Mouse (Mus musculus): ENCODE measurements at regions not wholly inside any gene's neighbourhood (a gene's known extent, or its start where the extent isn't known, plus 50 kb on each side); places are given as distances from the start of the nearest gene placed in this dataset.
A peak's percentile ranks its signal among the peaks of the same experiment; 100 is the strongest.

DNA sequence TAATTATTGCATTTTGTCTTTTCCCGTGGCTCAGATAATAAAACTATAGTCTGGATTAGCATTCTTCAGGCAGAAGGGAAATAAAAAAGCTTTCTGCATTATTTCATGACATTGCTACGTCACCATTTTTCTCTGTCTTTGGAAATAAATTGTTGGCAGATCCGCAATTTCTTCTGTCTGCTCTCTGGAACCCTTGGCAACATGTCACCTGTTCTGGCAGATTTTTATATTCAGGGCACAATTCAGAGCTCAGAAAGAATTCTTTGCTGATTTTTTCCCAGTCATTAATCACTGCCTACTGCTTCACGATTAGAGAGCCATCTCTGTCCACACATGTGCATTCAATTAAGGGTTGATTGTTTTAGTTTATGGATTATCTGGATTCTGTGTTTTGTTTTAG is 460.5 kb downstream of the Cdh8 start:
- H3K9ac ChIP-seq, result no peak overlapping the region
- H3K36me3 ChIP-seq (replicated peaks), result no peaks in the 10 kb centered on the region
- WGBS, result 55% methylated on average over 4 of the region's 4 CpGs
- H3K27ac ChIP-seq, result no peak overlapping the region
- H3K27me3 ChIP-seq, result no peaks in the 10 kb centered on the region
- H3K9me3 ChIP-seq, result no peaks in the 10 kb centered on the region
- ATAC-seq (ENCODE audit: low FRiP score), result 0 out of 2 replicates have a peak, but pooled peaks have one; percentile 20
- no peak overlapping the region for H3K4me2 ChIP-seq
- H3K4me3 ChIP-seq (replicated peaks), result no peak overlapping the region
- H3K4me1 ChIP-seq, result no peaks in the 10 kb centered on the region

DNA sequence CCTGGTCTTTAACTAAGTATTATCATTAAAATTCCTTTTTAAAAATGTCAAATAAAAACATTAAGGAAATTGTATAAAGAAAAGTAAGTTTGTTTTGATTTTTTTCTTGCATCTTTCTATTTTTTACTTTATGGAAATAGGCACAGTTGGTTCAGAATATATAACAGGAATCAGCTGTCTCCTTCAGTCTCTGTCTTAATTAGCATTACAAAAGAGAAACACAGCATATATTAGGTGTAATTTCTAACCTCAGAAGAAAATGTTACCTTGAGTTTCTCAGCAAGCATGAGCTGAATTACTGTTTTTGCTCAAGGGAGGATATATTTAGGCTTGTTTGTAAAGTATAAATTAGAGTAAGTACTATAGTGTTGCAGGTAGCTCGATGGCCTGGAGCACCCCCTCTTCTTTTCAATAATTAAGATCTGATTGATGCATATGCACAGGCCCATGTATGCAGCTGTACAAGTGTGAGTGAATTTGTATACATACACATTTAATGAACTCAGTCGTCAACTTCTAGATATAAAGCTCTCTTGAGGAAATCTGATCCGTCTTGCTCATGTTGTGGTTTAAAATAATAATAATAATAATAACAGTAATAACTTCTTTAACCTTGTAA is 503.0 kb downstream of the Cdh8 start:
- Histone ChIP-seq H3K4me1 (no peaks in the 10 kb centered on the region), H3K27me3 (no peaks in the 10 kb centered on the region), H3K36me3 (replicated peaks) (no peaks in the 10 kb centered on the region), H3K4me3 (replicated peaks) (no peak overlapping the region), H3K4me2 (no peak overlapping the region), H3K27ac (no peak overlapping the region), H3K9me3 (no peaks in the 10 kb centered on the region), H3K9ac (no peak overlapping the region)
- ATAC-seq (ENCODE audit: low FRiP score), result no peak; the same call in 1 of the 2 replicates
- WGBS, result 64% methylated on average over 3 of the region's 3 CpGs

DNA sequence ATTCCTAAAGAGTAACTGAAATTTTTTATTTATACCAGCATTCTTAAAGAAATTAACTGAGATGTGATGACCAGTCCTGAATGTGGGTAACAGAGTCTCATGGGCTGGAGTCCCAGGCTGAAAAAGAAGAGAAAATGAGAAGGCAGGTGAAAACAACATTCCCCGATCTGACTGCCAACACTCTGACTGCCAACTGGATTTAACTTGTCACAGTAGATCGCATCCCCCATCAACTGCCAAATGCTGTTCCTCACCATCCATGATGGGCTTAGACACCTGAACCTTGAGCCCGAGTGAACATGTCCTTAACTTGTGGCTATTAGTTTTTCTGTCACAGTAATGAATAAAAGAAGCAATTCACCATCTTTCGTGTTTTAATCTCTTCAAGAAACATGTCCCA is 522.9 kb downstream of the Cdh8 start:
- H3K4me2 ChIP-seq, result no peak overlapping the region
- 85% methylated on average over 4 of the region's 4 CpGs for WGBS
- H3K4me1 ChIP-seq, result no peaks in the 10 kb centered on the region

DNA sequence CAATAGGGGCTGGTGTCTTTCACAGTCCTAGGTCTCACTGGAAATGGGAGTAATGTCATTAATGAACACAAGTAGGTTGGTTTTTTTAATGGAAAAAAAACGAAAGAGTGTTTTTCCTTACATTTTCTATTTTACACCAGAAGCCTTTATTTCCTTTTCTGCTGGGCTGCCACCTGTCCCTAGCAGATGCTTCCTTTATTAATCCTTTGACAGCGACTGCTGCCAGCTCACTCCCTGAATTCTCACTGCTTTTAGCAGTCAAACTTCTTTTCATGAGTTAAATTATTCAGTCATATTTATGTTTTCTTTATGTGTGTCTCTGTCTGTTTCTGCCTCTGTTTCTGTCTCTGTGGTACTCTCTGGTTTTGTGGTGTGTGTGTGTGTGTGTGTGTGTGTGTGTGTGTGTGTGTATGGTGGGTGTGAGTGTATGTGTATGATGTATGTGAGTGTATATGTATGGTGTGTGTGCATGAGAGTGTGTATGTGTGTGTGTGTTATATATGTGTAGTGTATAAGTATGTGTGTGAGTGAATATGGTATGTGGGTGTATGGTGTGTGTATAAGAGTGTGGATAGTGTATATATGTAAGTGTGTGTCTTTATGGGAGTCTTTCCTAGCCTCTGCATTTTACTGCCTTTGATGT is 554.5 kb downstream of the Cdh8 start:
- H3K36me3 ChIP-seq (replicated peaks), result no peaks in the 10 kb centered on the region
- no peaks in the 10 kb centered on the region for H3K4me1 ChIP-seq
- no peak for ATAC-seq (ENCODE audit: low FRiP score)
- no peaks in the 10 kb centered on the region for H3K27me3 ChIP-seq
- H3K9me3 ChIP-seq, result no peaks in the 10 kb centered on the region
- H3K4me3 ChIP-seq (replicated peaks), result no peak overlapping the region
- 74% methylated on average over 2 of the region's 2 CpGs for WGBS
- no peak overlapping the region for H3K9ac ChIP-seq
- no peak overlapping the region for H3K4me2 ChIP-seq
- no peak overlapping the region for H3K27ac ChIP-seq

More for the DNA sequence above, 522.9 kb downstream of the Cdh8 start:
- H3K4me3 ChIP-seq (replicated peaks), result no peak overlapping the region
- H3K9me3 ChIP-seq, result no peaks in the 10 kb centered on the region
- no peak overlapping the region for H3K27ac ChIP-seq
- no peak overlapping the region for H3K9ac ChIP-seq
- no peaks in the 10 kb centered on the region for H3K36me3 ChIP-seq (replicated peaks)
- ATAC-seq (ENCODE audit: low FRiP score), result no peak
- no peaks in the 10 kb centered on the region for H3K27me3 ChIP-seq

DNA sequence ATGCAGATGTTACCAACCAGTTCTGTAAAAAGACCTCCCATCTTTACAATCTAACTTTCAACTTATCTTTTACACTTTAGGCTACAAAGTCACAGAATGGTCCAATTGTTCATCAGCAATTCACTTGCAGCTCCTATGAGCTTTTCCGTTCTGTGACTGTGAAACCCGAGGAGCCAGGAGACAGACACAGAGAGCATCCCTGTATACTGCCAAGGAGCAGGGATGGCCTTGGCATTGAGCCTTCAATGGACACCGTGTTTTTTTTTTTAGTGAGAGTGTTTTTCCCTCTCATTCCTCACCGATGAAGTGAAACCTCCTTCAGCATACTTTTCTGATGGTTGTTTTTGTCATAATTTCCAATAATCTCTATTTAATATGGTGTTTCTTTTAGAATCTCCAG is 555.1 kb downstream of the Cdh8 start:
- no peak for ATAC-seq (ENCODE audit: low FRiP score)
- H3K4me1 ChIP-seq, result no peaks in the 10 kb centered on the region

DNA sequence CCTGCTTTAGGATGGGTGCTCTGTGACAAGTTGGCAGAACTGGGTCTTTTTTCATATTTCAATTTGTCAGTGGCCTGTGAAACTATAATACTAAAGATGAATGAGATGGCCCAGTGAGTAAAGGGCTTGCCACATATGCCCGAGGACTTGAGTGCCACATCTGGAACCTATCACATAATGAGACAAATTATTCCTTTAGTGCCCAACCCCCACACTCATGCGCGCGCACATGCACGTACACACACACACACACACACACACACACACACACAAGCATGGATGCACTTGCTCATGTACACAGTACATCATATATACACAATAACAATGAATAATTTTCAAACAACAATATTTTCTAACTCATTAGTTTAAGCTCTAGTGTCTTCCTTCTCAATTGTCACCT is 555.9 kb downstream of the Cdh8 start:
- Histone ChIP-seq H3K9ac (no peak overlapping the region), H3K27ac (no peak overlapping the region), H3K4me3 (replicated peaks) (no peak overlapping the region), H3K4me2 (no peak overlapping the region), H3K36me3 (replicated peaks) (no peaks in the 10 kb centered on the region), H3K4me1 (no peaks in the 10 kb centered on the region), H3K9me3 (no peaks in the 10 kb centered on the region), H3K27me3 (no peaks in the 10 kb centered on the region)
- ATAC-seq (ENCODE audit: low FRiP score), result no peak
- 85% methylated on average over 5 of the region's 5 CpGs for WGBS

More for the DNA sequence above, 555.1 kb downstream of the Cdh8 start:
- no peaks in the 10 kb centered on the region for H3K27me3 ChIP-seq
- WGBS, result 74% methylated on average over 4 of the region's 4 CpGs
- no peak overlapping the region for H3K9ac ChIP-seq
- H3K4me2 ChIP-seq, result no peak overlapping the region
- no peak overlapping the region for H3K27ac ChIP-seq
- no peaks in the 10 kb centered on the region for H3K9me3 ChIP-seq
- H3K4me3 ChIP-seq (replicated peaks), result no peak overlapping the region
- H3K36me3 ChIP-seq (replicated peaks), result no peaks in the 10 kb centered on the region

DNA sequence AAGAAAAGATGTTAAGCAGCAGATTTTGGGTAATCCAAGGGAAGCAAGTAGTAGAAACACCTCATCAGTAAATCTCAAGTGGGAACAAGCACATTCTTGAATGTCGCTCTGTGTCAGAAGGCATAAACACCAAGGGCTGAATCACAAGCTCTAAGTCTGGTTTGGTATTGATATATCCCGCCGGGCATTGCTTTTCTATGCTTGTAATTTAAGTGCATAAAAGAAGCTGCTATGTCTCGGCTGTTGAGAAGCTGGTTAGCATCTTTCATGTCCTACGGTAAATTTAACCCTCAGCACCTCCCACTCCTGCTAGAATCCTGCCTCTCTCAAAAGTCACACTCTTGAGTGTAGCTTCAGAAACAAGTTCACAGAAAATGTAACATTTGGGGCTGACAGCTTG is 586.8 kb downstream of the Cdh8 start:
- H3K4me3 ChIP-seq (replicated peaks), result no peak overlapping the region
- no peaks in the 10 kb centered on the region for H3K4me1 ChIP-seq
- no peak overlapping the region for H3K4me2 ChIP-seq
- H3K9me3 ChIP-seq, result no peaks in the 10 kb centered on the region
- H3K9ac ChIP-seq, result no peak overlapping the region
- 84% methylated on average over 5 of the region's 5 CpGs for WGBS
- no peaks in the 10 kb centered on the region for H3K27me3 ChIP-seq
- no peak overlapping the region for H3K27ac ChIP-seq
- ATAC-seq (ENCODE audit: low FRiP score), result no peak
- no peaks in the 10 kb centered on the region for H3K36me3 ChIP-seq (replicated peaks)

DNA sequence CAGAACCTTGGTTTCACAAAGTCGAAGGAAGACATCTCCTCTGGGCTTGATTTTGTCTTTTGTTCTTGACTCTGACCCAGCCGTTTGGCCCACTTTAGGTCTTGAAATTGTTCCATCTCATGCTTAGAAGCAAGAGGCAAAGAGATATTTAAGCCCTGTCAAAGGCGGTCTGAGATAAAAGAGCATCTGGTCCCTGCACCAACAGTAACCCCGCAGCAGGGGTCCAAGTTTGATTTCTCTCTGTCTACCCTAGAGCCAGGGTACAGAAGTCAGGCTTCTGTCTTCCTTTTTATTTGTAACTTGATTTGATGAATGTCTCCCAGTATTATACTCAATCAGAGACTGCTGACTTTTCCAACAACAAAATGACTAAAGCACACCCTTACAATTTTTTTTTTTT is 587.3 kb downstream of the Cdh8 start:
- Histone ChIP-seq H3K27me3 (no peaks in the 10 kb centered on the region), H3K4me1 (no peaks in the 10 kb centered on the region), H3K36me3 (replicated peaks) (no peaks in the 10 kb centered on the region), H3K27ac (no peak overlapping the region), H3K9me3 (no peaks in the 10 kb centered on the region), H3K9ac (no peak overlapping the region), H3K4me2 (no peak overlapping the region), H3K4me3 (replicated peaks) (no peak overlapping the region)
- WGBS, result 66% methylated on average over 4 of the region's 4 CpGs
- no peak for ATAC-seq (ENCODE audit: low FRiP score)

DNA sequence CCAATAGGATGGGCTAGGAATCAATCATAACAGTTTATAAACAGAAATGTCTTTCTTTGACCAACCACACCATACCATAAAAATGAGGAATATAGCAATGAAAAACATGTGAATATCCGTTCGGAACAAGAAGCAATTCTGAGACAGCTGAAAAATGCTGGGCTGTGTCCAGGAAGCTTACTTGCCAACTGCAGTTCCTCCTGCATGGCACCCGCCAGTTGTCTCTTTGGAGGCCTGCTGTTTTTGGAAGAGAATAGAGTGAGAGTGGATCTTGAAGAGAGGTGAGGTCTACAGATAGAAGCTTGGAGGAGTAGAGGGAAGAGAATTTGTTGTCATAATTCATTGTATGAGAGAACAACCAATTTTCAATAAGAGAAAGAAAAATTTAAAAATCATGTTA is 604.3 kb downstream of the Cdh8 start:
- H3K27me3 ChIP-seq, result no peaks in the 10 kb centered on the region
- H3K9ac ChIP-seq, result no peak overlapping the region
- H3K9me3 ChIP-seq, result no peaks in the 10 kb centered on the region
- H3K4me2 ChIP-seq, result no peak overlapping the region
- H3K4me3 ChIP-seq (replicated peaks), result no peak overlapping the region
- 83% methylated on average over 3 of the region's 3 CpGs for WGBS
- no peak overlapping the region for H3K27ac ChIP-seq
- no peaks in the 10 kb centered on the region for H3K4me1 ChIP-seq
- H3K36me3 ChIP-seq (replicated peaks), result no peaks in the 10 kb centered on the region
- ATAC-seq (ENCODE audit: low FRiP score), result no peak

DNA sequence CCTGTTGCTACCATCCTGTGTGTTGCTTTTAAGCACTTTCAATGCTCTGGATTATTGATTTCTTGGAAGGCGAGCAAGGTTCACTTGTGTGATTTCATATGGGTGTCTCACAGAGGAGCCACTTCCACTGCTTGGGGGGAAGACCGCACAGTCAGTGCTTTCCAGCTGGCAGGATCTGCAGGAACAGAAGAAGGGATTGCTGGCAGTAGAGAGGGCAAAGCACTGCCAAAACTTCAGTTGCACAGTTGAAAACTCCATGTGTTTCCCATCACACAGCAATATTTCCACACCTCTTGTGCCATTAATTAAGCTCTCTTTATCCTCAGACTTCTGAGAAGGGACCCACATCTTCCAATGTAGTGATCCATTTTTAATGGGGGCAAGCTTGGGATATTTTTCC is 618.8 kb downstream of the Cdh8 start:
- WGBS, result 89% methylated on average over 2 of the region's 2 CpGs

DNA sequence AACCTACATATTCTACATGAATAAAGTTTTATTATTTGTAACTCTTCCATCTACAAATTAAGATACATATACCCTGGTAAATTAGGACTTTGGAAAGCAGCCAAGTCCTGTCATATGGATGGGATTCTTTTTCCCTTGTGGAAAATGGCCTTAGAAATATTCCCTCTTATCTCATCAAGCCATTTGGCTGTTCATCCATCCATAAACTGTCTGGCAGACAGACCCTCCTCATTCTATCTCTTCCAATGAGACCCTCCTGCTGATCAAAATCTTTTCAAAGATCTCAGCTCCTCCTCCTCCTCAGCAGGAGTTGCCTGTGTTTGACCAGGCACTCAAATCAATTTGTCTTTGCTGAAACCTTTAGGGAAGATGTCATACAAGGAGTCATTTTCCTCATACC is 649.2 kb downstream of the Cdh8 start:
- Histone ChIP-seq H3K27ac (no peak overlapping the region), H3K4me1 (no peaks in the 10 kb centered on the region), H3K4me3 (replicated peaks) (no peak overlapping the region), H3K9me3 (no peaks in the 10 kb centered on the region), H3K9ac (no peak overlapping the region), H3K27me3 (no peaks in the 10 kb centered on the region), H3K36me3 (replicated peaks) (no peaks in the 10 kb centered on the region), H3K4me2 (no peak overlapping the region)
- ATAC-seq (ENCODE audit: low FRiP score), result no peak

More for the DNA sequence above, 618.8 kb downstream of the Cdh8 start:
- no peaks in the 10 kb centered on the region for H3K36me3 ChIP-seq (replicated peaks)
- H3K9me3 ChIP-seq, result no peaks in the 10 kb centered on the region
- H3K27me3 ChIP-seq, result no peaks in the 10 kb centered on the region
- H3K4me3 ChIP-seq (replicated peaks), result no peak overlapping the region
- no peak overlapping the region for H3K4me2 ChIP-seq
- H3K4me1 ChIP-seq, result no peaks in the 10 kb centered on the region
- H3K27ac ChIP-seq, result no peak overlapping the region
- no peak overlapping the region for H3K9ac ChIP-seq
- ATAC-seq (ENCODE audit: low FRiP score), result no peak

DNA sequence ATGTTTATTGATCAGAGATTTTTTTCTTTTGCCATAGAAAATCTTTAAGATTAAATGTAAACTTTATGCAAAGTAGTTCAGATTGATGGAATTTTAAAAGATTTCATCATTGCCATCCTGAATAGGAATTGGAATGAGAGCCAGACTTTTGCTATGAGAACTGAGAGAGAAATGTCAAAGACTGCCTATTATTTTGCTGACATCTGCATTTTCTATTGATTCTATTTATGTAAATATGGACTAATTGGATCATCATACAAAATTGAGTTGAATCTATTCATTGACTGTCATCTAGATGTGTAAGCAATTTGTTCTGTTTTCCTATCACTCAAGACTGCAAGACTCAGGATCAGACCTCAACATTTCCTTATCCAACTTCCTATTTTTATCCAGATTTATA is 659.7 kb downstream of the Cdh8 start:
- no peak for ATAC-seq (ENCODE audit: low FRiP score)
- no peaks in the 10 kb centered on the region for H3K36me3 ChIP-seq (replicated peaks)
- 0 out of 2 replicates have a peak, but pooled peaks cover 8% of the 10 kb centered on the region for H3K4me1 ChIP-seq

DNA sequence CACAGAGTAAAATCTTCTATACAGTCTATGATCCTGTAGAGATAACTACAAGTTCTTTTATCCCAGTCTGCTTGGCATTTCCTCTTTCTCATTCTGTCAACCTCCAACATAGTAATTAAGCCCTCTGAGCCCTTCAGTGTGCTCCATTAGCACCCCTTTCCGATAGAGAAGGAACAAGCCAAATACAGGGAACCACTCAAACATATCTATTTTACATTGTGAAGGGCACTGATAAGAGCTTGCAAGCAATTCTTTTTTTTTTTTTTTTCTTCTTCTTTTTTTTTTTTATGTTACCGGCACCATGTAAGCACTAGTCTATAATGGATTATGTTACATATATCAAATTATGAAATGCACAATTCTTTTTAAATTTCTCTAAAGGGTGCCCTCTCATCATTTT is 660.5 kb downstream of the Cdh8 start:
- no peak overlapping the region for H3K4me3 ChIP-seq (replicated peaks)
- H3K27ac ChIP-seq, result no peak overlapping the region
- 0 out of 2 replicates have a peak, but pooled peaks cover 8% of the 10 kb centered on the region for H3K4me1 ChIP-seq
- no peak for ATAC-seq (ENCODE audit: low FRiP score)
- H3K4me2 ChIP-seq, result no peak overlapping the region
- H3K27me3 ChIP-seq, result no peaks in the 10 kb centered on the region
- H3K9me3 ChIP-seq, result no peaks in the 10 kb centered on the region
- H3K36me3 ChIP-seq (replicated peaks), result no peaks in the 10 kb centered on the region
- 71% methylated on average over 2 of the region's 2 CpGs for WGBS
- H3K9ac ChIP-seq, result no peak overlapping the region

More for the DNA sequence above, 659.7 kb downstream of the Cdh8 start:
- H3K9ac ChIP-seq, result no peak overlapping the region
- no peak overlapping the region for H3K4me3 ChIP-seq (replicated peaks)
- H3K27ac ChIP-seq, result no peak overlapping the region
- no peaks in the 10 kb centered on the region for H3K9me3 ChIP-seq
- H3K4me2 ChIP-seq, result no peak overlapping the region
- H3K27me3 ChIP-seq, result no peaks in the 10 kb centered on the region

Data from forebrain, embryonic 12.5 days (tissue).